Mouse (Mus musculus) forebrain, embryonic 14.5 days (tissue): ENCODE measurements around the gene Agbl3. TPM values are rescaled to one million over a fixed set of nuclear protein-coding genes. Genes with fewer than 3 reads are reported as not detected.

ENCODE experiments used
- ATAC-seq: fragments of 200-750 bp; cut with Nextera tagmentation; 2 replicates; pipeline ENCODE4 v1.8.0; 2017; ENCODE audit warnings: mild to moderate bottlenecking, moderate library complexity
- DNase-seq: peaks from one replicate; pipeline ENCODE4 v3.0.0-alpha.2; 2015; ENCODE audit warnings: low spot score
- H3K27ac ChIP-seq: fragments of 300-500 bp; sonication (generic); 2 replicates; pipeline ENCODE4 v1.5.1; 2014; ENCODE audit warnings: low read depth, mild to moderate bottlenecking, control low read depth, low read length, moderate library complexity
- H3K27me3 ChIP-seq: fragments of 300-500 bp; sonication (generic); replicated peaks from 2 replicates; pipeline ENCODE4 v1.6.1; 2014; ENCODE audit warnings: low read length, control low read depth, mixed read lengths; ENCODE audit not compliant: control insufficient read depth, insufficient read depth
- H3K36me3 ChIP-seq: fragments of 300-500 bp; sonication (generic); 2 replicates; pipeline ENCODE4 v1.6.1; 2014; ENCODE audit warnings: low read length, control low read depth; ENCODE audit not compliant: control insufficient read depth, insufficient read depth
- H3K4me1 ChIP-seq: fragments of 300-500 bp; sonication (generic); 2 replicates; pipeline ENCODE4 v1.6.1; 2014; ENCODE audit warnings: antibody characterized with exemption, low read length, control low read depth; ENCODE audit not compliant: control insufficient read depth, insufficient read depth
- H3K4me2 ChIP-seq: fragments of 300-500 bp; sonication (generic); 2 replicates; pipeline ENCODE4 v1.6.1; 2014; ENCODE audit warnings: mild to moderate bottlenecking, control low read depth, low read length
- H3K4me3 ChIP-seq: fragments of 300-500 bp; sonication (generic); 2 replicates; pipeline ENCODE4 v1.5.1; 2014; ENCODE audit warnings: low read depth, low read length, control low read depth
- H3K9ac ChIP-seq: fragments of 300-500 bp; sonication (generic); 2 replicates; pipeline ENCODE4 v1.6.1; 2014; ENCODE audit warnings: mild to moderate bottlenecking, low read length, control low read depth, moderate library complexity
- H3K9me3 ChIP-seq: fragments of 300-500 bp; sonication (generic); replicated peaks from 2 replicates; pipeline ENCODE4 v1.6.1; 2016; ENCODE audit warnings: low read length, control low read depth, mixed read lengths; ENCODE audit not compliant: control insufficient read depth
- WGBS: fragments of 180-500 bp; shearing (Covaris S2); extraction: QIAGEN DNeasy Blood & Tissue Kit; methylation state at CpG from one replicate; pipeline ENCODE4 v1.1.7; 2014; 5-methylcytosine and 5-hydroxymethylcytosine counted together
- polyA plus RNA-seq: library from polyadenylated mRNA; unstranded; fragments of >200 nt; fragmentation: Nextera tagmentation; extraction: Ambion mirVana; gene quantifications from 2 replicates; pipeline ENCODE4 v1.2.1, GENCODE M21; 2014

Gene Agbl3
- 8.2 and 9.7 TPM in 2 replicates for polyA plus RNA-seq

GRCm38 (mm10) chr6:34780231-34780942 lies at the start of gene Agbl3:
Gene Agbl3 (plus strand): TSS chr6:34780432.
- Histone ChIP-seq H3K4me3 (peak within 1 kb of the TSS; percentile 60), H3K4me1 (no peaks in the 10 kb centered on the region; the same call in 1 of the 2 replicates), H3K36me3 (no peaks in the 10 kb centered on the region), H3K4me2 (peak within 1 kb of the TSS; percentile 64), H3K27me3 (no peaks in the 10 kb centered on the region), H3K27ac (peak within 1 kb of the TSS; percentile 93), H3K9me3 (no peaks in the 10 kb centered on the region), H3K9ac (peak within 1 kb of the TSS; percentile 83)
- WGBS, result under 1% methylated on average over 81 of the region's 81 CpGs
- ATAC-seq (peak; percentile 95), DNase-seq (peak; percentile 97)

DNA sequence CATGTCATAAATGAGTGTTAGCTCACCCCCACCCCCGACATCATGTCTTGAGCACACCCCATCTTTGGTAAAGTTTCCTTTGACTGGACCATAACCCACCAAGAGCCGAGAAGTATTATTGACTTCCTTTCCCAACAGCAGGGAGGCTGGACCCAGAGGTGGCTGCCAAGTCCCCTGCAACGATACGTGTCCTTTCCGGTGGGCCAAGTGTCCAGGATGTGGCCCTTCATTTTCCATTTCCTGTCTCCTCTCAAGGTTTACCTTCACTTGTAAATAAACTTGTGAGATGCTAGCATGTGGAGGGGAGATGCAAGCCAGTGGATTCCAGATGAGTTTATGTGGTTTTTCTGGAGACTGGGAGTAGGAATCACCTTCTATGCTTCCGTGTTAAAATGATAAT lies 49.2 kb upstream of the Agbl3 start:
- DNase-seq (no peak), ATAC-seq (no peak)
- 86% methylated on average over 6 of the region's 6 CpGs for WGBS
- H3K36me3 ChIP-seq, result no peaks in the 10 kb centered on the region
- no peak overlapping the region for H3K9ac ChIP-seq
- H3K4me2 ChIP-seq, result no peak overlapping the region
- no peaks in the 10 kb centered on the region for H3K27me3 ChIP-seq
- no peaks in the 10 kb centered on the region for H3K9me3 ChIP-seq
- no peak overlapping the region for H3K27ac ChIP-seq
- H3K4me1 ChIP-seq, result peaks cover 2% of the 10 kb centered on the region; the same call in 1 of the 2 replicates
- H3K4me3 ChIP-seq, result no peak overlapping the region

DNA sequence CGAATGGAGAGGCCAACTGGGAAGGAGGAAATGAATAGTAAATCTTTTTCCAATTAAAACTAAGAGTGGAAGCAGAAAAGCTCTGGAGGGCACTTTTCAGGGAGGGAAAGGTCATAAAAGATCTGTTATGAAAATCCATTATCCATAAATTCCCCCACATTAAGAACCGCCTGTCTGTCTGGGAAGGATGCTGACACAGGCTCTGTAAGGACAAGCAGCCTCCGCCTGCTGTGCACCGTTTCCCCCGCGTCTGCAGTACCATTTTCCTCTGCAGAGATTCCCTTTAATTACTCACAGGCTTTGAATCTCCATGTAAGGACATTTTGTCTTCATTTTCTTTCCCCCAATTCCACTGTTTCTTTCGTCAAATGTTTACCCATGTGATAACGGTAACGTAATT lies 48.7 kb upstream of the Agbl3 start:
- Histone ChIP-seq H3K36me3 (no peaks in the 10 kb centered on the region), H3K4me3 (no peak overlapping the region), H3K27ac (no peak overlapping the region), H3K9me3 (no peaks in the 10 kb centered on the region), H3K4me1 (peaks cover under 1% of the 10 kb centered on the region; the same call in 1 of the 2 replicates), H3K4me2 (no peak overlapping the region), H3K9ac (no peak overlapping the region), H3K27me3 (no peaks in the 10 kb centered on the region)
- WGBS, result 76% methylated on average over 9 of the region's 9 CpGs
- ATAC-seq (no peak), DNase-seq (no peak)

DNA sequence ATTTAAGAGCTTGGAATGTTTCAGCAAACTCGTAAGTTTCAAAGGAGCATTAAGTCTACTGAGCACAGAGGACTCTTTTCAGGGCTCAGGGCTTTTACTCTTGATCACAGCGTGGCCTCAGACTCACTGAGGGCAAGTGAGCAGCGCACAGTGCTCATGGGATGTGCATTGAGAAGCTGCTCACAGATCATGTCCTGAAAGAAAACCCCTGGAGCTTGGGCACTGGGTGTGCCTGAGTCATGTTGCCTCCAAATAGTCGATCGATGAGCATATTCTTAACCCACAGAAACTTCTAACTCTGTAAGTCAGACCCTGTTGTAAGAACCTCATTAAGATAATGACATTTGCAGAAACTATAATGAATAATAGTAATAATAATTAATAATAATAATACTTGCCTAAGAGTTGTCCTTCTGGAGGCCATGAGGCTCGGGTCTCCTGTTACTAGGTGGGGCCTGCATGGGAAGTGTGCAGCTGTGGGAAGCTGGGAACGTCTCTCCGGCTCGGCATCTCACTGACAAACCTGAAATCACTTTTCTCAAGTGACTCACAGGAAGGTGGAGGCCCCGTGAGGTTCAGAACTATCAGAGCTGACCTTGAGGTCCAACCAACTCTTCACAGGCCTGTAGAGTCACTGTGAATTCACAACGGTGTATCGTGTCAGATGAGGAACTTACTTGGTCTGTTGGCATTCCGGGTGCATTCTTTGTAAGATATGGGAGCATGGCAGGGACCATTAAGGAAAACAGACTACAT lies 45.1 kb upstream of the Agbl3 start:
- Histone ChIP-seq H3K27ac (no peak overlapping the region), H3K4me2 (no peak overlapping the region), H3K9me3 (no peaks in the 10 kb centered on the region), H3K27me3 (no peaks in the 10 kb centered on the region), H3K4me3 (no peak overlapping the region), H3K4me1 (no peaks in the 10 kb centered on the region), H3K9ac (no peak overlapping the region), H3K36me3 (no peaks in the 10 kb centered on the region)
- no peak for ATAC-seq
- no peak for DNase-seq
- WGBS, result 86% methylated on average over 13 of the region's 13 CpGs

- no peak for DNase-seq
- no peak overlapping the region for H3K4me2 ChIP-seq
- H3K27ac ChIP-seq, result no peak overlapping the region
- H3K9ac ChIP-seq, result no peak overlapping the region
- no peaks in the 10 kb centered on the region for H3K36me3 ChIP-seq
- H3K9me3 ChIP-seq, result no peaks in the 10 kb centered on the region
- H3K4me1 ChIP-seq, result no peaks in the 10 kb centered on the region
- no peak overlapping the region for H3K4me3 ChIP-seq
- ATAC-seq, result no peak
- no peaks in the 10 kb centered on the region for H3K27me3 ChIP-seq
- 76% methylated on average over 2 of the region's 2 CpGs for WGBS
These were observed 43.3 kb upstream of the Agbl3 start for GRCm38 (mm10) chr6:34736934-34737333.

GRCm38 (mm10) chr6:34743946-34744345 lies 36.3 kb upstream of the Agbl3 start:
- Histone ChIP-seq H3K27ac (no peak overlapping the region), H3K9ac (no peak overlapping the region), H3K4me3 (no peak overlapping the region), H3K4me2 (no peak overlapping the region), H3K27me3 (no peaks in the 10 kb centered on the region), H3K36me3 (no peaks in the 10 kb centered on the region), H3K4me1 (no peaks in the 10 kb centered on the region), H3K9me3 (no peaks in the 10 kb centered on the region)
- 95% methylated on average over 4 of the region's 4 CpGs for WGBS
- no peak for DNase-seq
- no peak for ATAC-seq

- Histone ChIP-seq H3K9me3 (no peaks in the 10 kb centered on the region), H3K27ac (no peak overlapping the region), H3K36me3 (no peaks in the 10 kb centered on the region), H3K9ac (no peak overlapping the region), H3K4me1 (no peaks in the 10 kb centered on the region), H3K4me2 (no peak overlapping the region), H3K27me3 (no peaks in the 10 kb centered on the region), H3K4me3 (no peak overlapping the region)
- 80% methylated on average over 6 of the region's 6 CpGs for WGBS
- DNase-seq, result no peak
- no peak for ATAC-seq
These were observed 32.4 kb upstream of the Agbl3 start for GRCm38 (mm10) chr6:34747846-34748245.

DNA sequence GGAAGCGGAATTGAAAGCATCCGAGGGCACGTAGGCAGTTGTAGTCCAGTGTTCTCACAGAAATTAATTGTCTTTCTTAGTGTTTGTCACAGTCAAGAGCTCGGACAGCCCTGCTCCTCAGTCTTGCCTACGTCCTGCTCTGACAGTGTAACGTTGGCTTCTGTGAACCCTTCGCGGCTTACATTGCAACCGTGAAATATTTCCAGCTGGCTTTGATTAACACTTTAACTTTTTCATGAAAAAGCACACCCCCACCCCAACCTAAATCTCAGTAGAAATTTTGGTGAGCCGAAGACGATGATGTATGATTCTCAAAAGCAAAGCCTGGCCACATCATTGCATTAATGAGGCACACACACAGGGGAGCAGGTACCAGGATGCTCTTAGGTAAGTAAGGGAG lies 31.7 kb upstream of the Agbl3 start:
- no peaks in the 10 kb centered on the region for H3K27me3 ChIP-seq
- no peaks in the 10 kb centered on the region for H3K4me1 ChIP-seq
- H3K27ac ChIP-seq, result no peak overlapping the region
- no peak overlapping the region for H3K4me3 ChIP-seq
- H3K36me3 ChIP-seq, result no peaks in the 10 kb centered on the region
- H3K9me3 ChIP-seq, result no peaks in the 10 kb centered on the region
- ATAC-seq (no peak), DNase-seq (no peak)
- H3K4me2 ChIP-seq, result no peak overlapping the region
- H3K9ac ChIP-seq, result no peak overlapping the region
- WGBS, result 94% methylated on average over 11 of the region's 11 CpGs

DNA sequence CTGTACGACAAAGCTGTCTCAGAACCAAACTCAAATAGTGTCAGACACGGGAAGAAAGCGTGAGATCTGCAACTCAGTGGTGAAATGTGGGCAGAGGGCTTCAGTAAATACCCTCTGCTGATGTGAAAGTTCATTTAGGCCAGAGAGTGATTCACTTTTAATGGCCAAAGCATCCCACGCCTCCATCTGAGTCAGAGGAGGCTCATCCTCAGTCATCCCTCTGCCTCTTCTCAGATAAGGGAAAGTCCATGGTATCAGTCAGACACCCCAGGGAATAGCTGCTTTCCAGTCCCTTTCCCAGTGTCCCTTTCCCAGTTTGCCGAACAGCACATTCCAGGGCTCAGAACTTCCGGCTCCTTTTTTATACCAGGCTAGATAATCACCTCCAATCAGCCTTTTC lies 30.7 kb upstream of the Agbl3 start:
- H3K27ac ChIP-seq, result no peak overlapping the region
- WGBS, result 86% methylated on average over 6 of the region's 6 CpGs
- H3K27me3 ChIP-seq, result no peaks in the 10 kb centered on the region
- ATAC-seq, result no peak
- no peaks in the 10 kb centered on the region for H3K36me3 ChIP-seq
- no peaks in the 10 kb centered on the region for H3K4me1 ChIP-seq
- H3K9ac ChIP-seq, result no peak overlapping the region
- H3K4me3 ChIP-seq, result no peak overlapping the region
- H3K4me2 ChIP-seq, result no peak overlapping the region
- no peak for DNase-seq
- no peaks in the 10 kb centered on the region for H3K9me3 ChIP-seq
